Mouse (Mus musculus): ENCODE results near the gene Pacsin2. TPM values are rescaled to one million over a fixed set of nuclear protein-coding genes. Genes with fewer than 3 reads are reported as not detected.

Pacsin2 gene
- polyA plus RNA-seq, 1 experiment from 2014 or later: 59.3 TPM

DNA sequence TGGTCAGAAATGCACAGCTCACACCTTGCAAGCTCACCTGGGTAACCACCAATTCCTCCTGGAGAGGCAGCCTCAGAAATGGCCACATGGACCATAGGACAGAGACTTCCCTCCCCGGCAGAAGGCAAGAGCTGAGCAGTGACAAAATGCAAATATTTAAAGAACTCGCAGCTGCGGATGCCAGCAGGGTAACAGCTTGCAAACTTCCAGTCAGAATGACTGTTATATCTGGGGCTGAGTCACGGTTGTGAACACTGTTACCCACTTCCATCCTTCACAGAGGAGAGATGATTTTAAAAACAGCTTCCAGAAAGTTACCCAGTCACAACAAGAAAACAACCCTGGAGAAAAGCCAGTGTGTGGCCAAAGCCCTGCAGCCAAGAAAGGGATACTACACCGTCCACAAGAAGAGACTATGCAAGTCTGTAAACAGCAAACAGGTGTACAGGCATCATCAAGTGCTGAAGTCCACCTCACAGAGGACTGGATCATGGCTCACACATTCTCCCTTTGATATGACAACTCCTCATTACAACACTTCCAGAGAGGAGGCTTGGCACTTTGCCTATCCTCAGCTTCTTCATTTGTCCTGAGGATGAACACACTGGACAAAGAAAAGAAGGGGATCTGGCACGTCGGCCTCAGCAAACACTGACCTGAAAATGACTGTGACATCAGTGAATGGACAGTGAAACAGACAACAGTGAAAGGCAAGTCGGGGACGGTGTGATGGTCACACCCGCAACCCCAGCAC is 16.4 kb downstream of the Pacsin2 start:
- Histone ChIP-seq H3K4me2 (peak overlapping the region; percentile 9; the same call in 1 of the 2 replicates), H3K4me3 (no peak overlapping the region), H3K9me3 (replicated peaks) (no peaks in the 10 kb centered on the region), H3K27me3 (no peaks in the 10 kb centered on the region), H3K36me3 (no peaks in the 10 kb centered on the region), H3K4me1 (replicated peaks) (peaks cover 71% of the 10 kb centered on the region), H3K9ac (no peak overlapping the region), H3K27ac (peak overlapping the region; percentile 83)
- no peak for ATAC-seq (replicated peaks; ENCODE audit: insufficient number of reproducible peaks, insufficient read depth, low FRiP score, low read depth)
- WGBS: 30% methylated on average over 10 of the region's 10 CpGs

DNA sequence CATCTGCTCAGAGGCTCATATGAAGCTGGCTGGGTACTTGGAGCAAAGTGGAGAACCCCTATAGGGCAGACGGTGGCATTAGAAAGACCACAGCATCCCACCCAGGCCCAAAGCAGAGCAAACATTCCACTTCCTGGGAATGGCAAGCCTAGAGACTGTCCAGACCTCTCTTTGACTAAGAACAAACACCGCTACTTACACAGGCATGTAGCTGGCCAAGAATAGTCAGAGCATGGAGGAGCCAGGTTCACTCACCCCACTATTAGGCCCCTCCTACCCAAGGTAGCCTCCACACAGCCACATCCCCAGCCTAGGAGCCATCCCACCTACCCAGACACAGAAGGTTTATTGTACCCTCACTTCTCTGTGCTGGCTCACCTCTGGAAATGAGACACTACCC is 18.5 kb downstream of the Pacsin2 start:
- Histone ChIP-seq H3K4me1 (replicated peaks) (peaks cover 71% of the 10 kb centered on the region), H3K27me3 (no peaks in the 10 kb centered on the region), H3K4me3 (no peak overlapping the region), H3K36me3 (no peaks in the 10 kb centered on the region), H3K27ac (peak overlapping the region; percentile 83), H3K9me3 (replicated peaks) (no peaks in the 10 kb centered on the region), H3K9ac (no peak overlapping the region), H3K4me2 (peak overlapping the region; percentile 19; the same call in 1 of the 2 replicates)
- ATAC-seq (replicated peaks; ENCODE audit: insufficient number of reproducible peaks, insufficient read depth, low FRiP score, low read depth): peak; percentile 64
- 33% methylated on average over 2 of the region's 2 CpGs for WGBS

DNA sequence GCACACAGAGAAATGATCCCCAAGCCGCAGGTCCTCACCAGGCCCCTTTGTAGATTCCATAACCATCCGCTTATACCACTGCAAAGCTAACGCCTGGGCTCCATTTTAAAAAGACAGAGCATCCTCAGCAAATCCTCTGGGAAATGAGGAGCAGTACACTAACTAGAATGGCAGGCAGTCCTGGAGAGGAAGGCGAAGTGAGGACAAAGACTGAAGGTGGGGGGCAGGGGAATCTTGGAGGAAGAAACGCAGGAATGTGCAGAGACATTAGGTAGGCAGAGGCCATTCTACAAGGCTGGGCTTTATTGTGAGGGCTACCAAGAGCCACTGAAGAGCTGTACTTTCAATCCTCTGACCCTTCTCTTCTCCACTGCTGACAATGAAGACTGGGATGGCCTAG is 19.0 kb downstream of the Pacsin2 start:
- ATAC-seq (replicated peaks; ENCODE audit: insufficient number of reproducible peaks, insufficient read depth, low FRiP score, low read depth): no peak; the same call in 1 of the 2 replicates
- Histone ChIP-seq H3K36me3 (no peaks in the 10 kb centered on the region), H3K4me2 (peak overlapping the region; percentile 19; the same call in 1 of the 2 replicates), H3K27me3 (no peaks in the 10 kb centered on the region), H3K4me3 (no peak overlapping the region), H3K27ac (peak overlapping the region; percentile 83), H3K4me1 (replicated peaks) (peaks cover 76% of the 10 kb centered on the region), H3K9ac (no peak overlapping the region), H3K9me3 (replicated peaks) (no peaks in the 10 kb centered on the region)
- WGBS: 62% methylated on average over 5 of the region's 5 CpGs

DNA sequence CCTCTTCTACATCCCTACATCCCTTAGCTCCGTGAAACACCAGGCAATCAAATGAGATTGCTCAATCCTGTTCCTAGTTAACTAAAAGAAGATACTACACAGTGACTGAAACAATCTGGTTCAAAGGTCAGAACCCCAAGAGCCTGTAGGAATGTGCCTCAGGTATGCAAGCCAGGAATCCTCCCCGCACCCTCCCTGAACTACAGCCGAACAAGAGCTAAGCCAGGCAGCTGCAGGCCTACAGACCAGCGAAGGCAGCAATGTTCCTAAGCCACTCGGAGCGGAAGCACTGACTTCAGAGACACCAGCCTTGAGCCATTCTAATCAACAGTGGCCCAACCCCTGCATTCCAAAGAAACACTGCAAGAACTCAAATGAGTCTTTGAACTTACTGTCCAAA is 20.0 kb downstream of the Pacsin2 start:
- H3K4me3 ChIP-seq: no peak overlapping the region
- 38% methylated on average over 6 of the region's 6 CpGs for WGBS
- H3K4me1 ChIP-seq (replicated peaks): peaks cover 81% of the 10 kb centered on the region
- ATAC-seq (replicated peaks; ENCODE audit: insufficient number of reproducible peaks, insufficient read depth, low FRiP score, low read depth): no peak
- H3K36me3 ChIP-seq: no peaks in the 10 kb centered on the region
- no peaks in the 10 kb centered on the region for H3K27me3 ChIP-seq
- no peaks in the 10 kb centered on the region for H3K9me3 ChIP-seq (replicated peaks)
- peak overlapping the region; percentile 83; the same call in 1 of the 2 replicates for H3K27ac ChIP-seq
- H3K4me2 ChIP-seq: no peak overlapping the region
- no peak overlapping the region for H3K9ac ChIP-seq

DNA sequence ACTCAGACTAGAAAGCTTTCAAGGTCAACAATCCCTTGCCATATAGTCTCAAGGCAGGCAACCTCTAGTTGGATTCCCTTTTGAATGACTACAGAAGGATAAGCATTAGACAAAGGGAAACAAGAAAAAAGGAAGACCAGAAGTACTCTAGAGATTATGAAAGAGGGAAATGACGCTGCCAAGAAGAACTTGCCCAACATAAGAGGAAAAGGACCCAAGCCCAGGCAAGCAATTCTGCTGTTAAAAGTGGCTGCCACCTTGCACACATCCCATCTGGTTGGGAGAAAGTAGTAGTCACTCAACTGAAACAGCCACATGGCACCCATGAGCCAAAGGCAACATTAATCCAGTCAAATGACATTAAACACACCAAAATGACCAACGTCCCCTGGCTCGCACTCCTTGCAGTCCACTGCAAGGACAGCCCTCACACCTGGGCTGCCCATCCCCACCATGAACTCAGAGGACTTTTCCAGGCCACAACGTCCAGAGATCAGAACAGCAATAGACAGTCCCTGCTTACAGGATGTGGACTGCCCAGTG is 21.8 kb downstream of the Pacsin2 start:
- H3K27ac ChIP-seq: peak overlapping the region; percentile 14; the same call in 1 of the 2 replicates
- H3K9ac ChIP-seq: no peak overlapping the region
- no peaks in the 10 kb centered on the region for H3K27me3 ChIP-seq
- ATAC-seq (replicated peaks; ENCODE audit: insufficient number of reproducible peaks, insufficient read depth, low FRiP score, low read depth): no peak
- H3K4me3 ChIP-seq: no peak overlapping the region
- 77% methylated on average over 4 of the region's 4 CpGs for WGBS
- no peak overlapping the region for H3K4me2 ChIP-seq
- peaks cover 64% of the 10 kb centered on the region for H3K4me1 ChIP-seq (replicated peaks)
- H3K36me3 ChIP-seq: no peaks in the 10 kb centered on the region
- H3K9me3 ChIP-seq (replicated peaks): no peaks in the 10 kb centered on the region

DNA sequence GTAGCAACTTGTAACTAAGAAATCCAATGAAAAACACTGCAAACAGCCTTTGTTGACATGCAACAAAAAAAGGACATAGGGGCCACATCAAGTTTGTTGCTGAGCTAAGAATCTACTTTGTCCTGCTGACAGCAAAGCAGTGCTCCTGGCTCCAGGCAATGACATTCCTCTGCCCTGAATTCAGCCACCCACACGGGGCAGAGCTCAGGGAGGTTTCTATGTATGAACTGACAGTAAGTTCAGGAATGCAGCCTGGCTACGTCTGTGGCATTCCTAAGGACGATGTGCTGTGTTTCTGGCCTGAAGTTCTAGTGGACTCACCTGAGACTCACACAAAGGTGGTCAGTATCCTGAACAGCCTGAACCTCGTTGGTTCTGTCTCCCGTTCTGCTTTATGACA is 23.7 kb downstream of the Pacsin2 start:
- Histone ChIP-seq H3K4me2 (no peak overlapping the region), H3K4me3 (no peak overlapping the region), H3K4me1 (replicated peaks) (peaks cover 52% of the 10 kb centered on the region), H3K27ac (peak overlapping the region; percentile 25), H3K9ac (no peak overlapping the region), H3K27me3 (no peaks in the 10 kb centered on the region), H3K36me3 (no peaks in the 10 kb centered on the region), H3K9me3 (replicated peaks) (no peaks in the 10 kb centered on the region)
- ATAC-seq (replicated peaks; ENCODE audit: insufficient number of reproducible peaks, insufficient read depth, low FRiP score, low read depth): no peak
- 42% methylated on average over 5 of the region's 5 CpGs for WGBS

DNA sequence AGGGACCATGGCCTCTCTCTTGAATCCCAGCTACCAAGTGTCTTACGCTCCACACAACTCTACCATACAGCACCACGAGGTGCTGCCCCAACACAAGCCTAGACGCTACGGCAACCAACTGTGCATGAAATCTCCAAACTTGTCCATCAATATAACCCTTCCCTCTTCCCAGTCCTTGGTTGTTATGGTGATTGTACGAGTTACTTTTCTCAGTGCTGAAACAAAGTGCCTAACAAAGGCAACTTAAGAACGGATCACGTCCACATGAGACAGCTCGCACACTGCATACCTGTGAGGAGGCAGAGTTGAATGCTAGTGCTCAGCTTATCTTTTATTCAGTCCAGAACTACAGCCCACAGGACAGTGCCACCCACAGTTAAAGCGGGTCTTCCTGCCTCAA is 27.9 kb downstream of the Pacsin2 start:
- no peak for ATAC-seq (replicated peaks; ENCODE audit: insufficient number of reproducible peaks, insufficient read depth, low FRiP score, low read depth)
- peaks cover 59% of the 10 kb centered on the region for H3K4me1 ChIP-seq (replicated peaks)
- H3K4me3 ChIP-seq: no peak overlapping the region

DNA sequence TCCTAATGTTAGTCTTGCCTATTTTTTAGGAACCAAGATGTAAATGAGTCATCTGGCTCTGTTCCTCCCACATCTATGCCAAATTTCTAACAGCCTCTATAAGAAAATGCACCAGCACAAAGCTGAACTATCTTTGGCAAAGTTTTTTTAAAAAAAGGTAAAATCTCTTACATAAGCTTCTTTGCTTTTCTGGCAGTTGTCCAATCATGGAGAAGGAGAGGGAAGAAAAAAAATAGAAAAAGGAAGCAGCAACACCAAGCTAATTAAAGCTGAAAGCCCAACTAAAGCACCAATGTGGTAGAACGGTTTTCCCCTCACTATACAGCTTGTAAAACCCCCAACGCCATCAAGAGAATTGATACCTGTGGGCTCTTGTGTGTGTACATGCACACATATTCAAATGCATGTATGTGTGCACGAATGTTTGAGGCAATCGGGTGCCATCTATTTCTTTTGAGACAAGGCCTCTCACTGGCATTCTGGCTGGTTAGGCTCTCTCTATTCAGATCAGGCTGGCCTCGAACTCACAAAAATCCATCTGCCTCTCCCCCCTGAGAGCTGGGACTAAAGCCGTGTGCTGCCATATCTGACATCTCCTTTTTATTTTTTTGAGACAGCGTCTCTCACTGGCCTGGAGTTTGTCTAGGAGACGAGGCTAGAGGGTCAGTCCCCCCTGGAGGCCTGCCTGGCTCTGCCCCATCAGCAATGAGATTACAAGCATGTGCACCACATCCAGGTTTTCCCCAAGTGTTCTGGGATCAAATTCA is 28.9 kb downstream of the Pacsin2 start:
- Histone ChIP-seq H3K9me3 (replicated peaks) (no peaks in the 10 kb centered on the region), H3K4me2 (no peak overlapping the region), H3K4me1 (replicated peaks) (peaks cover 59% of the 10 kb centered on the region), H3K27ac (no peak overlapping the region), H3K27me3 (no peaks in the 10 kb centered on the region), H3K9ac (no peak overlapping the region), H3K36me3 (no peaks in the 10 kb centered on the region), H3K4me3 (no peak overlapping the region)
- ATAC-seq (replicated peaks; ENCODE audit: insufficient number of reproducible peaks, insufficient read depth, low FRiP score, low read depth): no peak
- WGBS: 65% methylated on average over 8 of the region's 8 CpGs

More for the DNA sequence above, 27.9 kb downstream of the Pacsin2 start:
- H3K9me3 ChIP-seq (replicated peaks): no peaks in the 10 kb centered on the region
- H3K27ac ChIP-seq: no peak overlapping the region
- no peaks in the 10 kb centered on the region for H3K27me3 ChIP-seq
- no peaks in the 10 kb centered on the region for H3K36me3 ChIP-seq
- 82% methylated on average over 9 of the region's 9 CpGs for WGBS
- H3K9ac ChIP-seq: no peak overlapping the region
- no peak overlapping the region for H3K4me2 ChIP-seq

DNA sequence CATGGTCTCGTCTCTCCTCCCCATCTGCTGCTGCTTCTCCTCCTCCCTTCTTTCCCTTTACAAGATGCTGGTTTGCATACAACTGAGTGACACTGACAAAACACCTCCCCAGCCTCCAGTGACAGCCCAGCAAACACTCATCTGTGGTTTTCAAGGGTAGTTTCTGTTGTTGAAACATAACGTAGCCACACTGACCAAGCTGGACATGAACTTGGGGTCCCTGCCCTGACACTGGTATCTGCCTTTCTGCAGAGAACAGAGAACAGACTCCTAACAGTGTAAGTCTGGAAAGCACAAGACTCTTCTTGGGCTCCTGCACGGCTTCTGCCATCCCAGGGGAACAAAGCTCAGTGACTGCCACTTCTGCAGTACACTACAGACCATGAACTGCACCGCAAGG is 29.7 kb downstream of the Pacsin2 start:
- 73% methylated on average over 4 of the region's 4 CpGs for WGBS
- Histone ChIP-seq H3K9me3 (replicated peaks) (no peaks in the 10 kb centered on the region), H3K27ac (0 out of 2 replicates have a peak overlapping the region, but pooled peaks have one; percentile 37), H3K27me3 (no peaks in the 10 kb centered on the region), H3K4me1 (replicated peaks) (peaks cover 58% of the 10 kb centered on the region), H3K9ac (no peak overlapping the region), H3K36me3 (no peaks in the 10 kb centered on the region), H3K4me2 (no peak overlapping the region), H3K4me3 (no peak overlapping the region)
- ATAC-seq (replicated peaks; ENCODE audit: insufficient number of reproducible peaks, insufficient read depth, low FRiP score, low read depth): no peak

DNA sequence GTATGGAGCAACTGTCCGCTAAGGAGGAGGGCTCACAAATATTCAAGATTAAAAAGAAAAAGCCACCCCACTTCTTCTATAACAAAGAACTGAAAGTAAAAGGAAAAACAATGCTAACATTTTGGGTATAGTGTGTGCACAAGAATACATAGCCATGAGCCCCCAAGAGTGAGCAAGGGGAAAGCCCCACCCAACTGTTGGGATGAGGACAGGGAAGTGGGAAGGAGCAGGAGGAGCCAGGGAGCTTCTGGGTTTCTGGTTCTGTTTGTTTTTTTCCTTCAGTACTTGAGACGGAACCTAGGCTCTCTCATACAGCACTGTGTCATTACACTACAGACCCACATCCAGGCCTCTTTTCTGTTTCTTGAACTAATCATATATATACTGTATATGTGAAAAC is 31.1 kb downstream of the Pacsin2 start:
- Histone ChIP-seq H3K4me1 (replicated peaks) (peaks cover 67% of the 10 kb centered on the region), H3K9ac (no peak overlapping the region), H3K36me3 (no peaks in the 10 kb centered on the region), H3K27ac (peak overlapping the region; percentile 85), H3K4me3 (no peak overlapping the region), H3K4me2 (peak overlapping the region; percentile 55), H3K27me3 (no peaks in the 10 kb centered on the region), H3K9me3 (replicated peaks) (no peaks in the 10 kb centered on the region)
- no peak for ATAC-seq (replicated peaks; ENCODE audit: insufficient number of reproducible peaks, insufficient read depth, low FRiP score, low read depth)
- 77% methylated on average over 2 of the region's 2 CpGs for WGBS

DNA sequence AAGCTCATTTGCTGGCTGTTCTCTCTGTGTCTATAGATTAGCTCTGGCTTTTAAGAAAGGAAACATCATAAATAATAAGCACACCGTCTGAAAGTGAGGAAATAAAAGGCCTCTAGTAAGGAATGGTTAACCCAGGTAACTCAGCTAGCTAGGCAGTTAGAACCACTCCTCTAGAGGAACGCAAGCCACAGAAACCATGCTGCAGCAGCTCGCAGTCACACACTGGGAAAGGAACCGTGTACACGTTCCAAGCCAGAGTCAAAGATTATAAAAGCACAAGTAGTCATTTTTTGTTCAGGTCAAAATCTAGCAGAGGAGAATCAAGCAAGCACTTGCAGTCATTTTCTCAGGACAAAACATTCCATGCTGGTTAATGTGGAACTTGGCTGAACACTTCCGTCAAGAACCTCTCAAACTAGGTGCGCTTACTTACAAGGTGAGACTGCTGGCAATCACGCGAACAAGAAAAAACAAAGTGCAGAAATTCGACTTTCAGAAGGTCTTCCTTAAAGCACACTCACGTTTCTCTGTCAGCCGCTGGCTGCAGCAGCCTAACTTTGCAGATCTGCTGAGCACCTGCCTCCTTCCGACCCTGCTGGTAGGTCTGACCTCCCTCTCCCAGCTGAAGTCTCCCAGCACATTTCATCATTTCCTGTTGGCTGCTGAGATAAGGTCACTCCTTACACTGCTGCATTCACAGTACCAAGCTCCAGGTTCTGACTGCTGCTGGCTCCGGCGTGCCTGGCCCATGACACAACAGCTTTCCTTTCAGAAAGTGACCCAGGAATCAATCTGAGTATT is 32.0 kb downstream of the Pacsin2 start:
- Histone ChIP-seq H3K27ac (peak overlapping the region; percentile 85), H3K4me3 (peak overlapping the region; percentile 28), H3K9ac (peak overlapping the region; percentile 29), H3K9me3 (replicated peaks) (no peaks in the 10 kb centered on the region), H3K4me1 (replicated peaks) (peaks cover 75% of the 10 kb centered on the region), H3K4me2 (peak overlapping the region; percentile 55), H3K27me3 (no peaks in the 10 kb centered on the region), H3K36me3 (no peaks in the 10 kb centered on the region)
- ATAC-seq (replicated peaks; ENCODE audit: insufficient number of reproducible peaks, insufficient read depth, low FRiP score, low read depth): peak; percentile 75
- WGBS: 23% methylated on average over 15 of the region's 15 CpGs

Measured in heart, embryonic 15.5 days (tissue).